Mouse (Mus musculus) spleen, adult 2 months (tissue): Measurements from ENCODE around the gene Gm20388.

Experiments used
- CTCF ChIP-seq: fragments of 200-500 bp; IDR thresholded peaks from 2 replicates; pipeline ENCODE4 v1.5.1; 2011; ENCODE audit warnings: mild to moderate bottlenecking, inconsistent platforms; ENCODE audit not compliant: insufficient read depth, insufficient read length, insufficient replicate concordance; ENCODE audit errors: extremely low read depth
- POLR2A ChIP-seq: fragments of 200-500 bp; IDR thresholded peaks from 2 replicates; pipeline ENCODE4 v1.6.1; 2011; ENCODE audit warnings: low read depth, low read length, inconsistent platforms

DNA sequence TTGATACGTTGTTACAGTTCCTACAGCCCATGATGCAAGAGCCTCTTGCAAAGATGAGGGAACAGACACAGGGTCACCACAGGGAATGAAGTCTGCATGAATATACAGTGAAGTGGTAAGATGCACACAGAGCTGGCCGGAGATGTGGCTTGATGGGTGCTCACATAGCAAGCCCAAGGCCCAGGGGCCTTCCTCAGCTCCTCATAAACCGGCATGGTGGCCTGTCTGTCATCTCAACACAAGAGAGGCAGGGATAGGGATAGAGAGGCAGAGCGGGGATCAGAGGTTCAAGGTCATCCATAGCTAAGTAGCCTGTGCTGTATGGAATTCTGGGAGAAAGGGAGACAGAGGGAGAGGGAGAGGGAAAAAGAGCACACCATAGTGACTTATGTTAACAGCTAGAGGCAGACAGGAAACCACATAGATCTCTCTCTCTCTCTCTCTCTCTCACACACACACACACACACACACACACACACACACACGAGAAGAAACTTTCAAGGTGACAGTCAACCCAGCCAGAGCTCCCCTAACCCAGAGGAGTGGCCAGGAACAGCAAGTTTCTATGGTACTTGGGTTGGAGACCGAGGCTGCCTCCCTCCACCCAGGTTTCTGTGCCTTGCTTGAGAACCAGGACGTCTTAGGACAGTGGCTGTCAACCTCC, 493.1 kb downstream of the Gm20388 start:
- TF ChIP-seq POLR2A (no peak), CTCF (no peak)
